Mouse (Mus musculus) liver, adult 2 months (tissue): Measurements from ENCODE around the gene Proser2.

Source experiments
- CTCF ChIP-seq: fragments of 200-500 bp; IDR thresholded peaks from 2 replicates; pipeline ENCODE4 v1.5.1; 2011; ENCODE audit warnings: low read depth, low read length, control low read depth
- POLR2A ChIP-seq: fragments of 200-500 bp; IDR thresholded peaks from 2 replicates; pipeline ENCODE4 v1.6.1; 2011; ENCODE audit warnings: low read length, control low read depth; ENCODE audit not compliant: insufficient read depth; ENCODE audit errors: extremely low read depth

DNA sequence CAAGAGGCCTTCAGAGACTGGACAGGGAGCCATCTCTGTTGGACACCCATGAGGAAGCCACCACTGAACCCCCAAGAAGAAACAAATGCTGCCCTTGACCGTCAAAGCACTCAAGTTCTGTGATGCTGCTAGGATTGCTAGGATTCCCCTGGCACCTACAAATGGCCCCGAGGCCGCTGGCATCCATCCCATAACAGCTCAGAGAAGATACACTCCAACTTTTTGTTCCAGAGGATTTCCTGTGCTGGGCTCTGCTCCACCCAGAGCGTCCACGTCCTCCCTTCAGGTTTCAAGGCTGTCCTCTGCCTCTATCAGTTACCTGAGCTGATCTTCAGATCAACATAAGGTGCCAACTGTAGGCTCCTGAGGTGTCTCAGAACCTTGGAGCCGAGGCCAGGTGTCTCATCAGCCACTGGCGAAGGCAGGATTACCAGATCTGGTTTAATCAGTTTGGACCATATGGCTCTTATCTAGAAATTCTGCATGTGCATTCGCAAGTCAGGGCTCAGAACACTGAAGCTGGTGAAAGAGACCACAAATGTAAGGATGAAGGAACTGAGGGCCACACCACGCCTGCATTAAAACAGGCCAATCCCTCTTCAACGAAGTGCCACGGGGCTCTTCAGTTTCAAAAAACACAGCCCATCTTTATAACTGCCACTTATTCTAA is 1.7 kb downstream of the Proser2 start:
- no peak for TF ChIP-seq POLR2A
- TF ChIP-seq CTCF = no peak
